Mouse (Mus musculus) midbrain, embryonic 15.5 days (tissue): ENCODE data around the gene Prkd3. TPM values are rescaled to one million over a fixed set of nuclear protein-coding genes. Genes with fewer than 3 reads are reported as not detected.

Experiments
- ATAC-seq: fragments of 200-750 bp; cut with Nextera tagmentation; replicated peaks from 2 replicates; pipeline ENCODE4 v1.8.0; 2017; ENCODE audit warnings: moderate TSS enrichment
- H3K27ac ChIP-seq: fragments of 300-500 bp; sonication (generic); 2 replicates; pipeline ENCODE4 v1.5.1; 2015; ENCODE audit warnings: mild to moderate bottlenecking, inconsistent platforms
- H3K27me3 ChIP-seq: fragments of 300-500 bp; sonication (generic); replicated peaks from 2 replicates; pipeline ENCODE4 v1.6.1; 2015; ENCODE audit warnings: inconsistent platforms
- H3K36me3 ChIP-seq: fragments of 300-500 bp; sonication (generic); replicated peaks from 2 replicates; pipeline ENCODE4 v1.6.1; 2015; ENCODE audit warnings: inconsistent platforms
- H3K4me1 ChIP-seq: fragments of 300-500 bp; sonication (generic); 2 replicates; pipeline ENCODE4 v1.6.1; 2015; ENCODE audit warnings: inconsistent platforms
- H3K4me2 ChIP-seq: fragments of 300-500 bp; sonication (generic); 2 replicates; pipeline ENCODE4 v1.6.1; 2015; ENCODE audit warnings: inconsistent platforms, mild to moderate bottlenecking, moderate library complexity
- H3K4me3 ChIP-seq: fragments of 300-500 bp; sonication (generic); 2 replicates; pipeline ENCODE4 v1.5.1; 2015; ENCODE audit warnings: mild to moderate bottlenecking, inconsistent platforms
- H3K9ac ChIP-seq: fragments of 300-500 bp; sonication (generic); 2 replicates; pipeline ENCODE4 v1.6.1; 2015; ENCODE audit warnings: mild to moderate bottlenecking, inconsistent platforms
- H3K9me3 ChIP-seq: fragments of 300-500 bp; sonication (generic); 2 replicates; pipeline ENCODE4 v1.6.1; 2016; ENCODE audit warnings: inconsistent platforms
- WGBS: fragments of 180-500 bp; shearing (Covaris S2); methylation state at CpG from one replicate; pipeline ENCODE4 v1.1.7; 2015; ENCODE audit warnings: mixed read lengths; 5-methylcytosine and 5-hydroxymethylcytosine counted together
- polyA plus RNA-seq: library from polyadenylated mRNA; unstranded; fragments of >200 nt; fragmentation: Nextera tagmentation; extraction: Ambion mirVana; gene quantifications from 2 replicates; pipeline ENCODE4 v1.2.1, GENCODE M21; 2015

Prkd3 gene
- polyA plus RNA-seq, 1 experiment from 2014 or later = 11.2 TPM

DNA sequence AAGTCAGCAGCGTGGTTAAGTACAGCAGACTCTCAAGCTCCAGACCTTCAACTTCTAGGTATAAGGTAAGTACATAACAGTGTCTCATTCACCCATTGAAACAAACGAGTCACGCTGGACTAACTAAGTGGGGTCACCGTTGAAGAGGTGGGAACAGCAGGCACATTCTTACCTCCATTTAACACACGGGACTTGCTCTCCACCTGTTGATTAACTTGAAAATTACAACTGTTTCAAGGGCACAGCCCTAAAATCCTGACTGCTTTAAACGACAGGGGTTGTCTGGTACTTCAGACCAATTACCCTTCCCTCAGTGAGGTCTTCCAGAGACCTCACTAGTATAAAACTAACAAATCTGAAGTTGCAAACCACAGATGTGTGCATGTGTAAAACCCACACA, 61.1 kb downstream of the Prkd3 start:
- H3K36me3 ChIP-seq = 0 out of 2 replicates have a peak, but pooled peaks cover 15% of the 10 kb centered on the region
- no peak for ATAC-seq
- WGBS = 87% methylated on average over 6 of the region's 6 CpGs
- no peak overlapping the region for H3K4me3 ChIP-seq
- H3K9ac ChIP-seq = no peak overlapping the region
- no peaks in the 10 kb centered on the region for H3K4me1 ChIP-seq
- no peak overlapping the region for H3K4me2 ChIP-seq
- no peaks in the 10 kb centered on the region for H3K27me3 ChIP-seq
- H3K9me3 ChIP-seq = no peaks in the 10 kb centered on the region
- H3K27ac ChIP-seq = no peak overlapping the region

DNA sequence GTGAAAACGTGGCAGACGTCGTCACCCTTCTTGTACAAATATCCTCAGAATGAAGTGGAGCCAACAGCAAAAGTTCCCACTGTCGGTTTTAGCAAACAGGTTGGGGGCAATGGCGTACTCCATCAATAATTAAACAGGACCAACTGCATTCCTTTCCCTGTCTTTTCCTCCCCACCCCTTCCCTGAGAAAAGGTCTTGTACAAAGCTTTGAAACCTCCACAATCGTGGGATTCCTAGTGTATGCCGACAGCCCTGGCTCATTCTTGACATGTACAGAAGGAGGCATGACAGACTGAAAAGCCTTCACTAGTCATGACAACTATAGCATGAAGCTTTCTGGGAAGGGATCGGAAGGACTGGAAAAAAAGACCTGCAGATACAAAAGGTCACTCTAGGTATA, 67.4 kb downstream of the Prkd3 start:
- H3K9me3 ChIP-seq = no peaks in the 10 kb centered on the region
- ATAC-seq = no peak
- no peaks in the 10 kb centered on the region for H3K4me1 ChIP-seq
- no peak overlapping the region for H3K4me2 ChIP-seq
- no peaks in the 10 kb centered on the region for H3K27me3 ChIP-seq
- no peak overlapping the region for H3K4me3 ChIP-seq
- no peak overlapping the region for H3K9ac ChIP-seq
- no peak overlapping the region for H3K27ac ChIP-seq
- 93% methylated on average over 8 of the region's 8 CpGs for WGBS
- H3K36me3 ChIP-seq = peaks cover 16% of the 10 kb centered on the region; the same call in 1 of the 2 replicates

DNA sequence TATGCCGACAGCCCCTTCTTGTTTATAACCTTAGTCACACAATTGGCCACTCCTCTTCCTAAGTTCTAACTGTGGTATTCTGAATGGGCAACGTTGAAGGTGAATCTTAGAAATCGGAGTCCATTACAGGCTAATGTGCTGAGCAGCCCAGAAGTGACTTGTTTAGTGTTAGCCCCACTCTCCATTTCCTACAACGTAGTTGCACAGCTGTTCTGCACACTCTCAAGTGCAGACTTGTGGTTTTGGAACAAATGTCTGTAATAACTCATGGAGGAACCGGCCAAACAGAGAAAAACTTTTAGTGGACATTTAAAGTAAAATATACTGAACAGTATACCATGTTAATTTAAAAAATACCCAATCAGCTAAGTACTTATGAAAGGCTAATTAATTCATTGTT, 68.5 kb downstream of the Prkd3 start:
- Histone ChIP-seq H3K36me3 (peaks cover 22% of the 10 kb centered on the region; the same call in 1 of the 2 replicates), H3K4me3 (no peak overlapping the region), H3K27me3 (no peaks in the 10 kb centered on the region), H3K4me2 (no peak overlapping the region), H3K9me3 (no peaks in the 10 kb centered on the region), H3K4me1 (no peaks in the 10 kb centered on the region), H3K27ac (no peak overlapping the region), H3K9ac (no peak overlapping the region)
- ATAC-seq = no peak
- WGBS = 93% methylated on average over 5 of the region's 5 CpGs

DNA sequence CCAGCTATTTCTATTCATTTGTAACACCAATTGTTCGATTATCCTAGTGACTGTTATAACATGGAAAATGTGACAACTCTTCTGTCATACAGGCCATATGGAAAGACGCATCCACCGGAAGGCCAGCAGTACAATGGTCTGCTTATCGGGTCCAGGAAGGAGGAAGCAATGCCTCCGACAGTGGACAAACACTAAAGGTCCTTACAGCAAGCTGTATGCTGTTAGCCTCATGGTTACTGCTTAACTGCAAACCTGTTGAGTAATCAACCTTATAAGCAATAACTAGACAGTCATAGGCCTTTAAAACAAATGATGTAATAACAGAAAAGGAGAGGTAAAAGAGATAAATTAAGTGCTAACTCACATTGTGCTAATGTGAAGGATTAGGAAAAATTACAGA, 69.4 kb downstream of the Prkd3 start:
- no peak overlapping the region for H3K4me3 ChIP-seq
- no peaks in the 10 kb centered on the region for H3K9me3 ChIP-seq
- no peaks in the 10 kb centered on the region for H3K27me3 ChIP-seq
- no peak overlapping the region for H3K27ac ChIP-seq
- no peak overlapping the region for H3K9ac ChIP-seq
- no peaks in the 10 kb centered on the region for H3K4me1 ChIP-seq
- no peak overlapping the region for H3K4me2 ChIP-seq
- no peak for ATAC-seq
- H3K36me3 ChIP-seq = peaks cover 29% of the 10 kb centered on the region
- 96% methylated on average over 5 of the region's 5 CpGs for WGBS

DNA sequence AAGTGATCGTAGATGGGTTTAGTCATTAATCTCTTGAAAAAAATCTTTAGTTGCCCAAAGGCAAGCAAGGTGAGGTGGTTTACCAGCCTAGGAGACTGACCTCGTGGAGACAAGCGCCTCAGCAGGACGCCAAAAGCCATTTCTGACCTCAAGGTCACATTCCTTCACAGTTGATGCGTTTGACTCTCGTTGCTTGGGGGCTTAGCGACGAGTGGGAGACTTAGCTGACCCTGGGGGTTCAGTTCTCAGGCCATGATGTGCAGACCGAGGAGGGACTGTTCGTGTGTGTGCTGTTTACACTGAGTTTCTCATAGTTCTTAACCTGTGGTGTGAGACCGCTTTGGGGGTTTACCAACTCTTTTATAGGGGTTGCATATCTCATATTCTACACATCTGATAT, 78.0 kb downstream of the Prkd3 start:
- Histone ChIP-seq H3K9ac (no peak overlapping the region), H3K36me3 (peaks cover 21% of the 10 kb centered on the region), H3K4me3 (no peak overlapping the region), H3K4me1 (peaks cover 6% of the 10 kb centered on the region), H3K9me3 (no peaks in the 10 kb centered on the region), H3K4me2 (no peak overlapping the region), H3K27me3 (no peaks in the 10 kb centered on the region), H3K27ac (no peak overlapping the region)
- ATAC-seq = no peak
- 56% methylated on average over 11 of the region's 11 CpGs for WGBS

DNA sequence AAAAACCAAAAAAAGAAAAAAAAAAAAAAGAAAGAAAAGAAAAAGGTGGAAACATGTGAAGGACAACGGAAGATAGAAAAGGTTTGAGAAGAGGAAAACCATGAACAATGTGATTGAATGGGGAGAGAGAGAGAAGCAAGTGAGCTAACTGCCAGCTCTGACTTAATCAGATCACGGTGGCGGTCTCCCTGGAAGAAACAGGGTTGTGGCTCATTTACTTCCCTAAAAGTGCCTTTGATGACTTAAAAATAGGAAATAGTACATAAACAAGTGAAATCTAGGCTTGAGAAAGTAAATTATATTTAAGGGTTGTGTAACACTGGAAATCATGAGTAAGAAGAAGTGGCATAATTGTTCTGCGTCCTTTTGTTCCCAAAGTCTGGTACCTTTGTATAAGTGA, 81.7 kb downstream of the Prkd3 start:
- H3K27ac ChIP-seq = no peak overlapping the region
- no peak overlapping the region for H3K4me2 ChIP-seq
- H3K9ac ChIP-seq = no peak overlapping the region
- H3K9me3 ChIP-seq = no peaks in the 10 kb centered on the region
- ATAC-seq = no peak
- H3K4me3 ChIP-seq = no peak overlapping the region
- H3K36me3 ChIP-seq = peaks cover 23% of the 10 kb centered on the region; the same call in 1 of the 2 replicates
- WGBS = 91% methylated on average over 4 of the region's 4 CpGs
- peaks cover 21% of the 10 kb centered on the region for H3K4me1 ChIP-seq
- H3K27me3 ChIP-seq = no peaks in the 10 kb centered on the region

DNA sequence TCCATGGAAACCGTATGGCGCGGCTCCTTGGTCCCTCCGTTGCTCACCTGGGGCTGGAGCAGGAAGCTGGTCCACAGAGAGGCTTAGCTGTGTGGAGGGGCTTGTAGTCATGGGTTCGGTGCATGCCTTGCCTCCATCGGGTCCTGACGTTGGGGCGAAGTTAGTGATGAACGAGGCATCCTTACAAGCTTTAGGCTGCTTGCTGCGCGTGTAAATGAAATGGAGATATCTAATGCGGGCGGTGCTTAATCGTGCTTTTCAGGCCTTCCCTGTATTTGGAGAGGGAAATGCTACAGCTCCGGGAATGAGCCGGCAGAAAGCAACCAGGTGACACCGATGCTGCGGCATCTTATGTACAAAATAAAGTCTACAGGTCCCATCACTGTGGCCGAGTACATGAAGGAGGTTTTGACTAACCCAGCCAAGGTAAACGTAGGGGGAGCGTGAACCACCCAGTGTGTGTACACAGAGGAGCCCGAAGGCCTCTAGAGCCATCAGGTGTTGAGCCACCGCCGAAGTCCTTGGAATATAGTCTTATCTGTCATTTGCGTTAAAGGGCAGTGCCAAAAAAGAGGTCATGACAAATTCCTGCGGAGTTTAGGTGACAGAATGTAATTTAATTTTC, 83.3 kb downstream of the Prkd3 start:
- H3K36me3 ChIP-seq = peaks cover 28% of the 10 kb centered on the region; the same call in 1 of the 2 replicates
- H3K27me3 ChIP-seq = no peaks in the 10 kb centered on the region
- peak overlapping the region; percentile 66 for H3K4me2 ChIP-seq
- ATAC-seq = peak; percentile 57
- peak overlapping the region; percentile 97 for H3K4me3 ChIP-seq
- peak overlapping the region; percentile 78 for H3K9ac ChIP-seq
- H3K9me3 ChIP-seq = no peaks in the 10 kb centered on the region
- WGBS = 8% methylated on average over 26 of the region's 26 CpGs
- peaks cover 36% of the 10 kb centered on the region for H3K4me1 ChIP-seq
- H3K27ac ChIP-seq = peak overlapping the region; percentile 74

DNA sequence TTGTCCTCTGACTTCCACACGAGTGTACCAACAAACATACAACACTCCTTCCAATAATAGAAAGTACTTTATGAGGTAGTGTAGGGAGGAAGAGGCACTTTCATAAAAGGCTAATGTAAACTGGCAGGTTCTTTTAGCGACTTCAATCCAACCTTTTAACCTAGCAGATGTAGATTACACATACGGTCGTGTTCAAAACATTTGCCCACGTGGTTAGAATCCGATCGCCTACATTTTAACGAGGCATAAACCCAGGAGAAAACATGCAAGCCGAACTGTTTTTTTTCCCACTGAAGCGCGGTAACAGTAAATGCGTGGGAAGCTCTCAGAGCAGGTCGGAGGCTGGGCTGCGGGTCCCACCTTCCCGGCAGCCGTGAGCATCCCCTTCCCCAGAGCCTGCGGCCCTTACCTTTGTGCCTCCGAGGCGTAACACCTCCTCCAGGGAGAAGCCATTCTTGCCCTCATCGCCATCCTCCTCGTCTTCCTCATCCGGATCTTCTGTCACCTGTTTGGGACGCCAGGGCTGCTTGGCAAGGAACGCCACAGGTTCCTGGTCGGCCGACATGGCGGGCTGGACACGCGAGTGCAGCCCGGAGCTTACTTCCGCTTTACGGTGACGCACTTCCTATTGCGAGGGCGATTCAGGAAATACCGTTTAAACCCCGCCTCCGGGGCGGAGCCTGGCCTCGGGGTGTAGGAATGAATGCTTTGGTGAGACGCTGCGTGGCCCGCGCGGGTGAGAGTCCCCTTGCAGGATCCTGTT, 84.0 kb downstream of the Prkd3 start, which contains the start of the genes Cebpz and Ndufaf7:
Gene Cebpz, minus strand, starts transcription at position 601 of the 763 bp plus-strand sequence.
Gene Ndufaf7, plus strand, starts transcription at position 671 of the 763 bp plus-strand sequence.
- peak; percentile 100 for ATAC-seq
- Histone ChIP-seq H3K27ac (peak within 1 kb of the TSS; percentile 74), H3K27me3 (no peaks in the 10 kb centered on the region), H3K4me3 (peak within 1 kb of the TSS; percentile 97), H3K9me3 (no peaks in the 10 kb centered on the region), H3K36me3 (peaks cover 23% of the 10 kb centered on the region; the same call in 1 of the 2 replicates), H3K9ac (peak within 1 kb of the TSS; percentile 78), H3K4me2 (peak within 1 kb of the TSS; percentile 66), H3K4me1 (peaks cover 36% of the 10 kb centered on the region)
- under 1% methylated on average over 45 of the region's 45 CpGs for WGBS

DNA sequence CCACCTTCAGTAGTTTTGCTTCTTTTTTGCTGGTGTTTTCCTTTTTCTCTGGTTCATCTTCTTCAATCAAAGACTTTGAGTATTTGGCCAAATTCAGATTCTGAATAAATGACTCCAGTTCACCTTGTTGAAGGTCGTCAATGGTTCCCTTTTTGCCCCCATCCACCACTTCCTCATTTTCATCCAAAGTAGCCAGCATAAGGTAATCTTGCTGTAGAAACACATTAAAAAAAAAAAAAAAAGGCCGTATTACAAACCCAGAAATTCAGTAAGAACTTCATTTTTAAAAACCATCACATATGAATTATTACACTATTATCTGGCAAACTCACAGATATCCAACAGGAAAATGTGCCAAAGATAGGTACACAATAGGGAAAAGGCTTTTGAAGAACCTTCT, 84.8 kb downstream of the Prkd3 start:
- Histone ChIP-seq H3K4me1 (peaks cover 36% of the 10 kb centered on the region), H3K4me3 (peak overlapping the region; percentile 97), H3K36me3 (peaks cover 28% of the 10 kb centered on the region), H3K9ac (peak overlapping the region; percentile 78), H3K4me2 (peak overlapping the region; percentile 66), H3K9me3 (no peaks in the 10 kb centered on the region), H3K27me3 (no peaks in the 10 kb centered on the region), H3K27ac (no peak overlapping the region)
- ATAC-seq = no peak
- 80% methylated on average over 2 of the region's 2 CpGs for WGBS

DNA sequence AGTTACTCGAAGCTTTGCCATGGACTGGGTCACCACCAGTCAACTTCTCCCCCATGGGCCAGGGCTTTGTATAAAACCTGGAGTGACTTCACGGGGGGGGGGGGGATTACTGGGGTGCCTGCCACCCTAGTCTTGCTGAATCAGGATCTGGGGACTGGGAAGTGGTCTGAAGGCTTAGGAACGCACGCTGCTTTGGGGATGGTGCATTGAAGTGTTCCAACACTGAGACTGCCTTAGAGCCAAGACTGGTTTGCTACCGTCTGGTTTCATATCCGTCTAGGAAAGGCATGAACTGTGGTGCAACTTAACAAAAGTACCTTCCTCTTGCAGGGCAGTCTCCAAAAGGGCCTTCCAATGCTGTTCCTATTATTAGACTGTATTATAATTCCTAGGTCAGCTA, 102.9 kb downstream of the Prkd3 start:
- Histone ChIP-seq H3K4me3 (no peak overlapping the region), H3K27me3 (no peaks in the 10 kb centered on the region), H3K9me3 (no peaks in the 10 kb centered on the region), H3K9ac (no peak overlapping the region), H3K4me1 (peaks cover 16% of the 10 kb centered on the region), H3K4me2 (peak overlapping the region; percentile 82), H3K27ac (no peak overlapping the region), H3K36me3 (peaks cover 31% of the 10 kb centered on the region)
- WGBS = 38% methylated on average over 6 of the region's 6 CpGs
- no peak for ATAC-seq

DNA sequence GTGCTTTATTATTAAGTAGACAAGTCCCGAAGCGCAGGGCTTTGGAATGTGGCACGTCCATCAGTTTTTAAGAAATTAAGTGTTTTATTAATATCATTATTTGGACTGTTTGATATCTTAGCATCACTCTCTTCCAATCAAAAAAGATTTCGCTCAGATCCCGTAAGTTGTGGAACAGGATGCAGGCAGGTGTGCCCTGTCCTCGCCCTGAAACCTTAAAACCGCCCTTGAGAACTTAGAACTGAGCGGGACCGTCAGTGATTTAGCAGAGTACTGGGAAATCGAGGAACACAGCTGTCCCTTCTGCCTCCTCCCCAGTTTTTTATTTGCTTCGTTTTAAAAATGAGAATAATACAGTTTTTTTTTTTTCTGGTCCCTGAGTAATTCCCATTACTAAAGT, 103.7 kb downstream of the Prkd3 start:
- peak overlapping the region; percentile 86 for H3K4me3 ChIP-seq
- 2% methylated on average over 11 of the region's 11 CpGs for WGBS
- ATAC-seq = peak; percentile 17; the same call in 1 of the 2 replicates

DNA sequence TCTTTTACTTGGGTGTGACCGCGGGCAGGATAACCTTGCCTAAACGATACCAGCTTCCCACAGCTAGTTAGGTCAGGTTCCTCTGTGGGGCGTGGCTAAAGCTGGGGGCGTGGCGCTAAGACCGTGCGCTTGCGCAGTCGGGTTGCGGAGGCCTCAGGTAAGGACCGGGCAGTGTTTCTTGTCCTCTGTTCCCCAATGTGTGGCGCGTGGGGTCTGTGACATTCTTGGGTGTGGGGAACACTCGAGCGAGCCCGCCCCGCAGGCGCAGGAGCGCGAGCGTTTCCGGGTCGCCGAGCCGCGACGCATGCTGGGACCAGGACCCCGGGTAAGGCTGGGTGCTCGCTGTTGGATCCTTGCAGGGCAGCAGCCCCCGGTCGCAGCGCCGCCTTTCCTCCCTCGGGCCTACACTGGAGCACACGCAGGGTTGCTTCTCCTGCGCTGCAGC, 104.2 kb downstream of the Prkd3 start, which contains the start of gene Cebpzos:
Gene Cebpzos, plus strand, starts transcription at position 132 of the 445 bp plus-strand sequence.
- Histone ChIP-seq H3K9me3 (no peaks in the 10 kb centered on the region), H3K9ac (peak within 1 kb of the TSS; percentile 92), H3K4me1 (peaks cover 16% of the 10 kb centered on the region), H3K36me3 (peaks cover 19% of the 10 kb centered on the region), H3K27ac (peak within 1 kb of the TSS; percentile 84), H3K27me3 (no peaks in the 10 kb centered on the region), H3K4me3 (peak within 1 kb of the TSS; percentile 86), H3K4me2 (peak within 1 kb of the TSS; percentile 82)
- WGBS = under 1% methylated on average over 37 of the region's 37 CpGs
- peak; percentile 97 for ATAC-seq

More for the DNA sequence above, 103.7 kb downstream of the Prkd3 start:
- H3K9me3 ChIP-seq = no peaks in the 10 kb centered on the region
- H3K9ac ChIP-seq = peak overlapping the region; percentile 92
- no peaks in the 10 kb centered on the region for H3K27me3 ChIP-seq
- H3K4me2 ChIP-seq = peak overlapping the region; percentile 82
- peak overlapping the region; percentile 84 for H3K27ac ChIP-seq
- peaks cover 16% of the 10 kb centered on the region for H3K4me1 ChIP-seq
- peaks cover 24% of the 10 kb centered on the region for H3K36me3 ChIP-seq
